Mouse (Mus musculus): ENCODE measurements at regions not wholly inside any gene's neighbourhood (a gene's known extent, or its start where the extent isn't known, plus 50 kb on each side); places are given as distances from the start of the nearest gene placed in this dataset.

DNA sequence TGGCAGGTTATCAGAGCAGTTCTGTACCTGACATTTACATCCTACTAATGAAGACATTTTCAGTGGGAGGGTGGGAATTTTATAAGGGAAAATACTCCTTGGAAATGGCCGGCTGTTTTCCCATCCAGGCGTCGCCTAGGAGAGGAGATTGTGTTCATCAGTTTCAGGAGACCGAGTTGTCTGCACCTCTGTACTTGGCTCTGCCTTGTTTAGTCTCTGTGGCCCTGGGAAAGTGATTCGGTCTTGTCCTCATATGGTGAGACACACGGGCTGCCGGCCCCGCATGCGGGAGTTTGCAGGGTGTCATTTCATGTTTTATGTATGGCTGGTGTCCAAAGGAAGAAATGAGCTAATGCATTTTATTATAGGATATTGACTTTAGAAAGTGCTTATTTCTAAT is 287.9 kb downstream of the Cd109 start:
- no peak for DNase-seq

DNA sequence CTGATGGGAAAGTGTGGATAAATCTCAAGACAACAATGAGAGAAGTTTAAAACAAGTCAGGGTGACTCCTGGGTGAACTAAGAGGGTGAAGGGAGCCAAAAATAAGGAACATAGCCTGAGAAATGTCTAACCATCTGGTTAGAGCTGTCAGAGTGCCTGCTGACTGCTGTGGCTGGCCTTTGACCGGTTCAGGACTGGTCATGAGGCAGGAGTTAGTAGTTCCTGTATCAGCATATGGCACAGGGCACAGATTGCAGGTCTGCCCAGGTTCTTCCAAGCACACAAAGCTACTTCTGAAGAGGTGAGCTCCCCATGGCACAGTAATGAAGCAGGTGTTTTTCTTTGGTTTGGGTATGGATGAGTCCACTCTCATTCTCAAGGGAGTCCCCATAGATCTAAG is 302.0 kb downstream of the Cd109 start:
- DNase-seq = no peak

DNA sequence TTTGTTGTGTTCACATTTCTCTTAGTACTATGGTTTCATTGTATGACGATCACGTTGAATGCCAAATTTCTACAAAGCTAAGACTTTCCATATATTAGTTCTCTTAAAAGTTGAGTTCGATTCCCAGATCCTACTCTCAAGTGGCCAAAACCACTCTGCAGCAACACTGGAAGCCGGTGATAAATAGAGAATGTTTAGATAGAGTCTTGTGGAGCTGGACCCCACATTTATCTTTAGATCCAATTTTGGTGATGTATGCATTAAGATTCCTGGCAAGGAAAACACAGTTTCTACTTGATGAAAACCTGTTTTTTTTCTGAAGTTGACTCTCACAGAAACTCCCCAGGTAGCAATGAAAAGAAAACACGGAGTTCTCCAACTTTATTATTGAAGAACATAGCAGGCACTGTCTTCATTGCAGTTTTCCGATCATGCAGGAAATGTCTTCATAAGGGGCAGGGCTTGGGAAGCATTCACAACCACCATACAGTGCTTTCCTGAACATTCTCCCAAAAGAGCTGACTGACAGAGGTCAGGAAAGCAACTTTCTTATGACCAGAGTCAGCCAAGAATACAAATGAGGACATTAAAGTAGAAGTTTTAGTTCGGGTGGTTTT is 310.7 kb downstream of the Cd109 start:
- no peak for DNase-seq

DNA sequence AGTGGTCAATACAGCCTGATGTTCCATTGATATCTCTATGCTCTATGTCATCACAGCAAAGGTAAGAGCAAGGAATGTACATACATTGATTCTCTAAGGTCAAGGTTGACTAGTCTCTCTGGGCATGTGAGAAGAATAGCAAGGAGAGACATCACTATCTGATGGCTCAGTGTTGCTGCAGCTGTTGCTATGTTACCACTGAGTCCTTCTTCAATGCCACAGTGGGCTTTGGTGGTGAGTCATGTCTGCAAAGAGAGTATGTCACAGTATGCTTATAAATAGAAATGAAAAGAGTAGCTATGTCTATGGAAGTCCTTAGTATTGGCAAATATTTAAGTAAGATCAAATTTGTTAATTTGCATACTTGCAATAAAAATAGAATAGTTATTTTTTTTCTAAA is 326.3 kb downstream of the Cd109 start:
- DNase-seq = no peak

DNA sequence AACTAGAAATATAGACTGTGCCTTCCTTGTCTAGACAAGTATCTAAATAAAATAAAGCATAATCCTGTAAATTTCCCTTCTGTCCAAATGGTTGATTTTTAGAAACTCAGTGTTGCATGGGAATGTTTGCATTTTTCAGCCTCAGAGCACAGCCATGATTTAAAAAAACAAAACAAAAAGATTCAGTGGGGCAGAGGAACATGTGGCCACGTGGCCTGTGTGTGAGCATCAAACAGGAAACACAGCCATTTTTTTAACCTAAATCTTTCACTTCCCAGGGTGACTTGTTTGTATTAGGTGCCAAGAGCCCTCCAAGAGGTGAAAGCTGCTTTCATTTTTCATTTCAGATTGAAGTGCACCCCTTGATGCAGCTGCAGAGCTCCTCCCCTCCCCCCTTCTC is 349.5 kb downstream of the Cd109 start:
- no peak for DNase-seq

DNA sequence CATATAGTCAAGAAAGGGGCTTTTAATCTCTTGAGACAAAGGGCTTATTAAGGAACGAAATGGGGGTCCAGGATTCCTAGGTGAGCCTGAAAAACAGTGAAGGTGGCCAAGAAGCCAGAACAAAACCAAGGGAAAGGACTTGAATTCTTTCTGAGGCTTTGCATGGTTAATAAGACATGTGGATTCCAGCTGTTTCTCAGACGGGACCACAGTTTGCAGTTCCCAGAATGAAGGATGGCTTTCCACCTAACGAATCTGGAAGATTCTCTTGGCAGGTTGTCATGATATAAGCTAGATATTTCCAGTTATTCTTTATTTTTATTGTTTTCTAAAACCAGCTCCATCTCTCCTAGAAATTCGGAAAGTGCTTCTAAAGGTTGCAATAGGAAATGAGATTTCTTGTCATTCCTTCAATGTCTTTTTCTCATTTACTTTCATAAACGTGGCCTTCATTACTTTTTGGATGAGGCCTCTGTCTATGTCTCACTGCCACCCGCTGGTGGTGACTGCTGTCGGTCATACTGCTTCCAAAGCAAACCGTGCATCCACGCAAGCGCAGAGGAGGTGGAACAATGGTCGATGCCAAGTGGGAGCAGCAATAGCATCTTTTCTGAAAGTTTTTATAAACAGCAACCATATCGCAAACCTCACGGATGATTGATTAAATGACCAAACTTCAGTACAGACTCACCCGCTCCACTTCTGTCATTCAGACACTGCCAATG is 350.0 kb downstream of the Cd109 start:
- DNase-seq = no peak

DNA sequence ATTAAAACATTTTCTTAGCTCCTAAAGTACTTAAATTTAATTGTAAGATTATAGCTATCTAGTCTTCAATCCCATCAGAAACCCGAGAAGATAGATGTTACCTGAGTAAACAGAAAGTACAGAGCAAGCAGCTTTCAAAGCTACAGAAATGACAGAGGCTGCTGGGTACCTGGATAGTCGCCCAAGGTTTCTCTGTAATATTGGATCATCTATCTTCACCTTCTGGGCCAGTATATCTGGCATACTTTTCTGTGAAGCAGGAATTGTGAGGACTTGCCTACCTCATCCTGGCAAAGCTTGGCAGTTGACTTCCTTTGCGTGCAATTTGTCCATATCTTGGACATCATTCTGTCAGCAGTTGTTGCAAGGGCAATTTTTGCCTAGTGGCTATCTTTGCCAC is 356.4 kb downstream of the Cd109 start:
- DNase-seq = no peak

DNA sequence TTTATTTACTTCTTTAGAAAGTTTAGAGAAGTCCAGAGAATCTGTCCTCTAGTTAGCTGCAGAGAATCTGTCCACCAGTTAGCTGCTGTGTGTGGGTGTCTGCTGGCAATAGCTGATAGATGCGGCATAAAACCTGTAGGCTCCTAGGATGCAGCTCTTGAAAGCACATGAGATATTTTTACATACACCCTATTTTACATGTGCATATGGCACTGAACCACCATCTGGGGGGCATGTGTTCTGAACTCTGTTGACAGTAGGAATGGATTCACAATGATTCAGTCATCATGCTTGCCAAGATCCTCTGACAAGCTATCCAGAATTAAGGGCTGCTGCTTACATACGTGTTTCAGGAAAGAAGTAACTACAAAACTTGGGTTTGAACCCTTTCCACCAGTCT is 368.4 kb downstream of the Cd109 start:
- no peak for DNase-seq

DNA sequence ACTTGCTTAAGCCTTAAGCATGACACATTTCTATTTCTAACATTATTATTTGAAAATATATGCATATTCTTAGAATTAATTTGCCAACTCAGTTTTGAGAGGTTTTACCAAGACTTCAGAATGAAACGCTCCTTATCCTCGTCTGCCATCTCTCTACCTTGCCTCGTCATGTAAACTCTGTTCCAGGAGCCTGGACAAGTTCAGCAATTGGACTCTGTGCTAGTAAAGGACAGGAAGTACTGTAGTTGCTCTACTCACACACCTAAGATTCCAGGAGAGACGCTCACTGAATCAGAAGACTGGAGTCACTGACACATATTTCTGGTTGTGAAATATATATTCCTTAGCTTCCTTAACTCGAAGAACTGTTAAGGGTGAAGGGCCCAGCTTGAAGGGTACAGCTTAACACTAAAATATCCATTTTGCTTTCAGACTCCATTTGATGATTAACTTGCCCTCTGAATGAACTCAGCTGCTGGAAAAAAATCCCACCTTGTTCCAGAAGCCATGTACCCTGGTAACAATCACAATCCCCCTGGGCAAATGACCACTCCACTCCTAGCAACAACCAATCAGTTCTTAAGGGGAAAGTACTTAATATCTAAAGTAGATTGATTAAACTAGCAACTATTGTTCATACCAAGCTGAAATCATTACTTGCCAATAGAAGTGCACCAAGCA is 370.0 kb downstream of the Cd109 start:
- DNase-seq = no peak

DNA sequence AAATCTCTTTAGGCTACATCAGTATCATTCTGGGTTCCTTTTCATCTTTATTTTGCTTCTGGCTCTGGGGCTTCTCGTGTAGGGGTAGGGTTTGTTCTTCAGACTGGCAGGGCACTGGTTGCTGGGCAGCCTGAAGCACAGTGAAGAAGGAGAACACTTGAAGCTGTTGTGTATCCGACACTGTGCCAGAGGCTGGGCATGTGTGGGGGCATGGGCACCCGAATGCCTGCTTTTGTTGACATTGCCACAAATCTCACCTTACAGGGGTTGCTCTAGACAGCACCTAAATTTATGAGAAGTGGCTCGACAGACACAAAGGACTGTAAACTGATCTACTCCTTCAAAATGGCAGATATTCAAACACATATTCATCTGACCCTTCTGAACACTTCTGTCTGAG is 376.0 kb downstream of the Cd109 start:
- DNase-seq = no peak

DNA sequence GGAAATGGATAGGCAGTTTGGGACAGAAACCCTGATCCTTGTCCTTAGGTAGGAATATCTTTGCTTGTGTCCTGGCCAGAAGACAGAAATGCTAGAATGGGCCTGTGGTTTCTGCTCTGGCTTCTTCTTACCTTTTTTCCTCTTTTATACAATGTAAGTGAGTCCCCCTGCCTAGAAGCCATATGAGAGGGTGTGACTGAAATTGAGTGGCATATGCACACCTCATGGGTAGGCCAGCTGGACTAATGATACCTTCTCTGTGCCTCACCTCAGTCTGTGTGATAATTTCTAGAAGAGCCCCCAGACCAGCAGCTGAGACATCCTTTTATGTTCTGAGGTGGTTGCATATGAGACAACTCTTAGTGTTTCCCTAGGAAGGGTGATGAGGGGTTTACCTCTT is 385.7 kb downstream of the Cd109 start:
- no peak for DNase-seq

DNA sequence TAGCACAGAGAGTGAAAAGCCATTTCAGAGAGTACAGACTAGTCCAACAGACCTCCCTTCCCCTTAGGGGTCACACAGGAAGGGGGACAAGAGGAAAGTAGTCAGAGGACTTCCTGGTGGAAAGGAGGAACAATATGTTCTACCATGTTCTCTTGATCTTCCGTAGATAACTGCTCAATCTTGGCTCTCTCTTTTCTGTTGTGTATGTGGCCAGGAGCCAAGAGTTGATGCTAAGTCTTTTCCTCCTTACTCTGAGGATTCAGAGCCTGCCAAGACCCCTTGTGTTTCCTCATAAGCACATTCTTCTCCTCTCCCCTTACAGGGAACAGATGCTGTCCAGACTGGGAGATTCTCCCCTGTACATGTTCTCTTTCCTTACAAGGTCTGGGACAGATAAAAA is 386.6 kb downstream of the Cd109 start:
- DNase-seq = no peak

DNA sequence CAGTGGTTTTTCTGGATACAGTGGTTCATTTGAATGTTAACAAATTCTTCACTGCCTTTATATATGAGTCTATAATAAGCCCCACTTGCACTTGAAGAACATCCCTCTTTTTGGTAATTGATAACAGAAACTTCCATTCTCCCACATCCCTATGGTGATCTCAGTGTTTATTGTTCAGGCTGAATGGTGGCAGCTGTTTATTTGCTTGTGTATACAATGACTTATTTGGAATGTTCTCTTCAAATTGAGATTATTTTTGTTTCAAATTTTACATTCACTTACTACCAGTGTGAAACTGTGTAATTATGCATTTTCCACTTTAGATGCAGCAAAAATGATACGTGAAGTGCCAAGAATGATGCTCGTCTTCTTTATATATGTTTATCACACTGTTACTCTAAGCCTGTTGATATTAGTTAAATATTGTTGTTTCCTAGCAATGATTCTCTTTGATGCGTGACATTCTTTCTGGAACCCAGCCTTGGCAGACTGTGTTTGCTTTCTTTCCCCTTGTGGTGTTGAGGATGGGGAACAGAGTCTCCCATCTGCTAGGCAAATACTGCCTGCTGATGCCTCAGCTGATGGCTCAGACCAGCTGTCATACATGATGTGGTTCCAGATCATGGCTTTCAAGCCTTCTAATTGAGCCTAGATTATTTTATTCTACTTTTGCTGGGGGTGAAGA is 389.1 kb downstream of the Cd109 start:
- no peak for DNase-seq

DNA sequence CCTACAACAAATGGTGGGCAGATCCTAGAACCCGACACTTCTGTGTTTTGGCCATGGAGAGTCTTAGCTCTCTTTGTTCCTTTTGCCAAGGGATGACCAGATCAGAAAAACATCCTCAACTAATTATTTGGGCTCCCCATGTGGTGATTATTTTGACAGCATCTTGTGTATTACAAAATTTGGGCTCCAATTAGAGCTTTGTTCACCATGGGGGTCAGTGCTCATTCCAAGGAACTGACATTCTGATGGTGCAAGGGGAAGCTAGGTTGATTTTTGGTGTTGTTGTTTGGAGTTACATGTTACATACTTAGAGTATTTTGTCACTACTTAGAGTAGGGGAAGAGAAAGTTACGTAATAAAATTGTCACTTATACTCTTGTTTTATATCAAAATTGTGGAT is 406.9 kb downstream of the Cd109 start:
- DNase-seq = no peak

DNA sequence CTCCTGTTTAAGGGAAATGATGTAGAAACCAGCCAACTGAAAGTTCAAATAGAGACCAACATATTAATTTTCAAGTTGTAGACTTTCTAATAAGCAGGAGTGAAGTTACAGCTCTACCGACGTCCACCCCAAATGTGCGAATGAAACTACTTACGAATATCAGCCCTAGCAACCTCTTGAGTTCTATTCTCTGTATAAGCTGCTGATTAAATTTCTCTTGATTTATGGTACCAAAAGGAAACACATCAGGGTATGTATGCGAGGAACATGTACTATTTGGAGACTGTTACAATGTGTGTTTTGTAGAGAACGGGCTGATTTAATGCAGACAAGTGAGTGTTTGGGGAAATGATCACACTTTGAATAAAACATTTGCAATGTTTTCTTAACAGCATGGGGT is 412.9 kb downstream of the Cd109 start:
- DNase-seq = no peak

DNA sequence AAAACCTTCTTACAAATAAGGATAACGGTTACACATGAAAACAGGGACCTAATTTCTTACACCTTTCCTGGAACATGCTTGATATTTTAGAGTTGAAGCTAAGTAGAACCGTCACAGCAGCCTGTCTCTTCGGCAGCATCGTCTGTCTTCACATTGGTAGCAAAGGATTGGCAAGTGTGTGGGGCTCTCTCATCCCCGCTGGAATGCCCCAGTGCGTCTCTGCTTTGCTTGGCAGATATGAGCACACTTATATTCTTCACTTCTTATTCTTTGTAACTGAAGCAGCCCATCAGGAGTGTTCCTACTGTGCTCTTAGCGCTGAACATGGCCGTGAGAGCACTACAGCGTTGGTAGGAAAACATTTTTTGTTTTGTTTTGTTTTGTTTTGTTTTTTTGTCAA is 414.1 kb downstream of the Cd109 start:
- no peak for DNase-seq

DNA sequence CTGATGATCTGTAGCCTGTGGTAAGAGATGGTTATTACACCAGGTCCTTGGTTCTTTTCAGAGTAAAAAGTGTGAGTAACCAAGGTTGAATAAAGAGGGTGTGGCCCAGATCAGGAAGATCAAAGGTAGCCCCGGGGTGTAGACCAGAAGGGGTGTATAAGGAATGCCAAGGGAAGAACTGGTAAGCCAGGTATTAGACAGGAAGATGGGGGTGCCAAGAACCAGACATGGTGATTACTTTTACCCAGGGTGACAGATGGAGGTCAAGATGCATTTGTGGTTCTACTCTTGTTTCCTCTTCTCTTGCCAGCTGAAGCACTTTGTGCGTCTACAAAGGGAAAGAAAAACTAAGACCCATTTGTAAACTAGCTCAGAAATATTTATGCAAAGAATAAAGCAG is 420.3 kb downstream of the Cd109 start:
- DNase-seq = no peak

DNA sequence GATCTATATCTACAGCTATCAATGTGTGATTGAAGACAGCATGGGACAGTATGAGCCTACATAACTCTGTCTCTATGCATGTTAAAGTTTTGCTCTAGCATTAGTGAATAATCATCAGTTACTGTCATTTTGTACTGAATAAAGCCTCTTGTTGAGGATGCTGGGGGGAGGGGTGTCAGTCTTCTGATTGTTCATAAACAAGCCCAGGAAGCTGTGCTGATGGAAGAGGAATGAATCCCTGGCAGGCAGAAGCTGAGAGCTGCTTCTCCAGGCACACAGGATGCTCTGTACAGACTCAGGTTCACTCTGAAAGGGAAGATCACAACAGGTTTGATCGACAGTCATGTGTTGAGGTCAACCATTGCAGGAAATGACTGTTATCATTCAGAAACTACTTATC is 421.7 kb downstream of the Cd109 start:
- no peak for DNase-seq

DNA sequence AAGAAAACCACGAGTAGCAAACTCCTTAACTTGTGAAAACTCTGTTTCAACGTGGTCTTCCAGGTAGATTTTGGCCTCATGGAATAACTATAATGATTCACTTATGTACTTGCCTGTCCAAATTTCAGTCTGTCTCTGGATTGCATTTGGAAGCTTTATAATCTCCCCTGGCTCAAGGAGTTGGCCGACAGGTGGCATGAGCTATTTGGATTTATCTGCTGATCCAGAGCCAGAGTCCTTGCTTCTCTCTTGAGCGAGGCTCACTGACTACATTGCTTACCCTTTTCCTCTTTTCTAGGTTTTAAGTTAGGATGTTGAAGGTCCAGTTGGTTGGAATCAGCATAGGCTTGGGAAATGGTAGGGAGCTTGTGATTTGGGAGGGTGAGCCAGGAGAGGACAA is 423.6 kb downstream of the Cd109 start:
- no peak for DNase-seq

DNA sequence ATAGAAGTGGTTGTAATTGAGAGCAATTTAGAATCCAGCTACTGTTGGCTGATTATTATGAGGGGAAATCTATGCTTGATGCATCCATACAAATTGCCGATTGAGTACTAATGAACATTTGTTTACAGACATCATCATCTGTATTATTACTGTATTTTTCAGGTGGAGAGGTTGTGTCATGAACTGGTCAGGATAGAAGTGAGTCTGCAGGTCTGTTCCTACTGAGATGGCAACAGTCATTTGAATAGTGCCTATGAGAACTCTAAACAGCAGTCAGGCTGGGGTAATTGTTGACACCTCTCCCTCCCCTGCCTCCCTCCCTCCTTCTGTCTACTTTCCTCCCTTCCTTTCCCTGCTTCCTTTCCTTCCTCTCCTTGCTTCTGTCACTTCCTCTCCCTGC is 429.0 kb downstream of the Cd109 start:
- no peak for DNase-seq

DNA sequence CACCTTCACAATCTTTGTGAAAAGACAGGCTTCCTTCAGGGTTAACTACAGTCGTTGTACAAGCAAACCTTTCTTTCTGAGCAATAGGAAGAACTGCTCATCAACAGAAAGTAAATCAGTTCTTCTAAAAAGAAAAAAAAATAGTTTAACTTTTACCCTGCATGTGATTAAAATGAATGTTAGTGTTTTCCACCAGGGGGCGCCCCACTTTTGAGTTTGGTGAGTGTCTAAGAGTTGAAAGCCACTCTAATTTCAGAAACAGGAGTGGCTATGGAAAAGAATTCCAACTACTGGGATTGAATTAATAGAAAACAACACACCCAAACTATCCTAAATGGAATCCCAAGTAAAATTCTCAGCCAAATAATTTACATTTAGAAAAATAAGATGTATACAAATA is 430.0 kb downstream of the Cd109 start:
- DNase-seq = no peak

DNA sequence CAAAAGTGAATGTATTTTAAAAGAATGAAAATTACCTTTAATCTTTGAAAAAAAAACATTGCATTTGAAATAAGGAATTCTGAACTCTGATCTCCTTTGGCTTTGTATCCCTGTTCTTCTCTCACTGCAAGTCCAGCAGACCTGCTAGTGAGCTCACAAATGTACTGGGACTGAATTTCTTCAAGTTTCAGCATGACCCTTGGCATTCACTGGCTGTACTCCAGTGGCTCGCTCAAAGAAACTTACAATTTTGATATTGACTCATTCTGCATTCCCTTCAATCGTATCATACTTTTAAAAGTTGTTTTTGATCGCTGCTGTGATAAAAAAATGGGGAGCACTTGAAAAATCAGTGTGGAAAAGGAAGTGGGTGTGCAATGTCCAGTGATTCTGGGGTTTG is 456.6 kb downstream of the Cd109 start:
- no peak for DNase-seq

DNA sequence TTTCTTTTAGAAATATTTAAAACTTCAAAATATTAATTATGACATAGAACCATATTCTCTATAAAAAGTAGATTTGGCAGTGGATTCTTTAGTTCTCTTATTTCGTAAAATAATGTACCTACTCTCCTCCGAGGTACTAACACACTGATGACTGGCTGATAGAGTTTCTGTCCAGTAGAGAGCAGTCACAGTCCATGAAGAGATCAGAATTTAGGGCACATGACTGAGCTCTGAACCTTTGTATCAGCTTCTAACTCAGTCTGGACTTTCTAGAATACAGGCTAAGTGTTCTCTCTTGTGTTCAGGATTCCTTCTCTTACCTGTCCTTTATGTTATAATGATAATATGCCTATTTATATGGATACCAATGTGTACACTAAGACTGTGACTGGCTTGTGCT is 494.3 kb downstream of the Cd109 start:
- no peak for DNase-seq

All from gastrocnemius, postnatal 25 days (tissue).